Mouse (Mus musculus): Measurements from ENCODE around the gene Rcn2. TPM values are rescaled to one million over a fixed set of nuclear protein-coding genes. Genes with fewer than 3 reads are reported as not detected.

Gene Rcn2
- polyA plus RNA-seq, 2 experiments: 176 to 266 TPM

DNA sequence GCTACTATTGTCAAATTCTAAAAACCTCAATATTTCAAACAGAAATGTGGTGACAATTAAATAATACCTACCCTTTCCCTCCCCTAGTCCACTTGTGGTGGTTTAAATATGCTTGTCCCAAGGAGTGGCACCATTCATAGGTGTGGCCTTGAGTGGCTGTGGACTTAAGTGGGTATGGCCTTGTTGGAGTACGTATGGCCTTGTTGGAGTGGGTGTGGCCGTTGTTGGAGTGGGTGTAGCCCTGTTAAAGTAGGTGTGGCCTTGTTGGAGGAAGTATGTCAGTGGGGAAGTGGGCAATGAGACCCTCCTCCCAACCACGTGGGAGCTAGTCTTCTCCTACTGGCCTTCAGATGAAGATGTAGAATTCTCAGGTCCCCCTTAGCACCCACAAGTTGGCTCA, 9.4 kb upstream of the Rcn2 start:
- H3K27me3 ChIP-seq (ENCODE audit: control insufficient read depth, insufficient read depth, low read length): no peaks in the 10 kb centered on the region
- H3K36me3 ChIP-seq (ENCODE audit: control insufficient read depth, insufficient read depth, low read length): no peaks in the 10 kb centered on the region
- no peaks in the 10 kb centered on the region for H3K4me1 ChIP-seq (ENCODE audit: control insufficient read depth, insufficient read depth, low read length)
- H3K27ac ChIP-seq (replicated peaks; ENCODE audit: low read depth, low read length): no peak overlapping the region
- no peak for TF ChIP-seq POLR2A (IDR thresholded peaks at IDR 0.05; ENCODE audit: borderline replicate concordance, extremely low read depth, insufficient read depth, insufficient read length)
- WGBS: 65% methylated on average over 3 of the region's 3 CpGs
- no peak for ATAC-seq (ENCODE audit: low FRiP score, low read depth)
- no peak overlapping the region for H3K9ac ChIP-seq (ENCODE audit: low read depth, low read length, severe bottlenecking)
- H3K4me3 ChIP-seq (replicated peaks; ENCODE audit: low read length): no peak overlapping the region
- H3K4me2 ChIP-seq (replicated peaks; ENCODE audit: low read depth, low read length, severe bottlenecking): no peak overlapping the region
- DNase-seq (ENCODE audit: low spot score): no peak
- no peaks in the 10 kb centered on the region for H3K9me3 ChIP-seq (ENCODE audit: control insufficient read depth, low read length)

DNA sequence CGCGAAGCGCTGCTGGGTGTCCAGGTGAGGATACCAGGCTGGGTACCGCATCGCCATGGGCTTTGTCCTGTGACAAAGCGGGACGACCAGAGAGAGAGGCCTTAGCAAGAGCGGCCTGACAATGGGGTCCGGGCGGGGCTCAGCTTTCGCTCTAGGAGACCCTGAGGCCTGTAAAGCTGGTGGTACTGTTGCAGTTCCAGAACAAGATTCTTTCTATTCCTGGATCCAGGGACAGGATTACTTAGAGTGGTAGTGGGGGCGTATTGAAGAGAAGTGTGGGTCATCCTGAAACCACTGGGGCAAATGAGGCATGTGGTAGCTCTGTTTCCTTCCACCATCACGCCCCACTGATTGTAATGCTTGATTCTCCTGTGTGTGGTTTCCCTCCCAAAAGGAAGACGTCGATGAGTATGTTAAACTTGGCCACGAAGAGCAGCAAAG, 556 bp downstream of the Rcn2 start:
- H3K9ac ChIP-seq (ENCODE audit: low read depth, low read length, severe bottlenecking): peak overlapping the region; percentile 97
- H3K4me3 ChIP-seq (replicated peaks; ENCODE audit: low read length): peak overlapping the region; percentile 84
- no peaks in the 10 kb centered on the region for H3K9me3 ChIP-seq (ENCODE audit: control insufficient read depth, low read length)
- DNase-seq (ENCODE audit: low spot score) (peak; percentile 64), ATAC-seq (ENCODE audit: low FRiP score, low read depth) (no peak; the same call in 1 of the 2 replicates)
- H3K36me3 ChIP-seq (ENCODE audit: control insufficient read depth, insufficient read depth, low read length): peaks cover 23% of the 10 kb centered on the region
- WGBS: 0% methylated on average over 16 of the region's 16 CpGs
- no peak for TF ChIP-seq POLR2A (IDR thresholded peaks at IDR 0.05; ENCODE audit: borderline replicate concordance, extremely low read depth, insufficient read depth, insufficient read length)
- peak overlapping the region; percentile 97 for H3K27ac ChIP-seq (replicated peaks; ENCODE audit: low read depth, low read length)
- no peaks in the 10 kb centered on the region for H3K27me3 ChIP-seq (ENCODE audit: control insufficient read depth, insufficient read depth, low read length)
- H3K4me1 ChIP-seq (ENCODE audit: control insufficient read depth, insufficient read depth, low read length): peaks cover 16% of the 10 kb centered on the region
- peak overlapping the region; percentile 53 for H3K4me2 ChIP-seq (replicated peaks; ENCODE audit: low read depth, low read length, severe bottlenecking)

DNA sequence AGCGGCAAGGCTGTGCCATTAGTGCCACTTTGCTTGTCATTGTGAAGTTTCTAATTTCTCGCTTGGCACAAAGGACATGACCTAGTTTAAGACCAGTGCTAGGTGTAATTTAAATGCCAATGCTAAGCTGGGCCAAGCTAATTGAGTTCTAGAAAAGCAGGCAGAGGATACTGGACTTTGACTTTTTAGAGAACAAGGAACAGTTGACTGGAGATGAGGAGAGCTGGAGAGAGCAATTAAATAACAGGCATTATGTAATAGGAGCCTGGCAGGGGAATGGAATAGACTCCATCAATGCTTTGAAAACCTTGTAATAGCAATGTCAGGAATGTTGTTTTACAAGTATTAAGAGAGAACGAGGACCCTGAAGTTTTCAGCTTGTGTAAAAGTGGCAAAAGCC, 12.2 kb downstream of the Rcn2 start:
- Histone ChIP-seq H3K36me3 (ENCODE audit: control insufficient read depth, insufficient read depth, low read length) (peaks cover 60% of the 10 kb centered on the region), H3K4me2 (replicated peaks; ENCODE audit: low read depth, low read length, severe bottlenecking) (no peak overlapping the region), H3K27ac (replicated peaks; ENCODE audit: low read depth, low read length) (no peak overlapping the region), H3K9ac (ENCODE audit: low read depth, low read length, severe bottlenecking) (no peak overlapping the region), H3K9me3 (ENCODE audit: control insufficient read depth, low read length) (no peaks in the 10 kb centered on the region), H3K27me3 (ENCODE audit: control insufficient read depth, insufficient read depth, low read length) (no peaks in the 10 kb centered on the region), H3K4me1 (ENCODE audit: control insufficient read depth, insufficient read depth, low read length) (no peaks in the 10 kb centered on the region), H3K4me3 (replicated peaks; ENCODE audit: low read length) (no peak overlapping the region)
- no peak for TF ChIP-seq POLR2A (IDR thresholded peaks at IDR 0.05; ENCODE audit: borderline replicate concordance, extremely low read depth, insufficient read depth, insufficient read length)
- no peak for DNase-seq (ENCODE audit: low spot score)
- 78% methylated on average over 3 of the region's 3 CpGs for WGBS
- no peak for ATAC-seq (ENCODE audit: low FRiP score, low read depth)

DNA sequence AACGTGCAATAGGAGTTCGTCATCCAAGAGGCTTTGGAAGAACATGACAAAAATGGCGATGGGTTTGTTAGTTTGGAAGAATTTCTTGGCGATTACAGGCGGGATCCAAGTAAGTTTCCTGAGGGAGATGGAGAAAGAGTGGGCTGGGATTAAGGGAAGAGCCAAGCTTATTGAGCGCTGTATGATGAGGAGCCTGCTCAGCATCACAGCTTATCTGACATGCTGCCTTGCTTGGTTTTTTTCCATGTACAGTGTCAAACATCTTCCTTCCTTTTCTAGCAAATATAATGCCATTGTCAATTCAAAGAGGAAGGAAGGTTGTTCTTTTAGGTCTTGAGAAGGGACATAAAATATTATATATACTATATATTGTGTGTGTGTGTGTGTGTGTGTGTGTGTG, 14.5 kb downstream of the Rcn2 start:
- Histone ChIP-seq H3K4me1 (ENCODE audit: control insufficient read depth, insufficient read depth, low read length) (no peaks in the 10 kb centered on the region), H3K9ac (ENCODE audit: low read depth, low read length, severe bottlenecking) (no peak overlapping the region), H3K4me2 (replicated peaks; ENCODE audit: low read depth, low read length, severe bottlenecking) (no peak overlapping the region), H3K27me3 (ENCODE audit: control insufficient read depth, insufficient read depth, low read length) (no peaks in the 10 kb centered on the region), H3K36me3 (ENCODE audit: control insufficient read depth, insufficient read depth, low read length) (peaks cover 80% of the 10 kb centered on the region), H3K9me3 (ENCODE audit: control insufficient read depth, low read length) (no peaks in the 10 kb centered on the region), H3K27ac (replicated peaks; ENCODE audit: low read depth, low read length) (no peak overlapping the region), H3K4me3 (replicated peaks; ENCODE audit: low read length) (no peak overlapping the region)
- no peak for ATAC-seq (ENCODE audit: low FRiP score, low read depth)
- WGBS: 96% methylated on average over 6 of the region's 6 CpGs
- TF ChIP-seq POLR2A (IDR thresholded peaks at IDR 0.05; ENCODE audit: borderline replicate concordance, extremely low read depth, insufficient read depth, insufficient read length): no peak
- no peak for DNase-seq (ENCODE audit: low spot score)

DNA sequence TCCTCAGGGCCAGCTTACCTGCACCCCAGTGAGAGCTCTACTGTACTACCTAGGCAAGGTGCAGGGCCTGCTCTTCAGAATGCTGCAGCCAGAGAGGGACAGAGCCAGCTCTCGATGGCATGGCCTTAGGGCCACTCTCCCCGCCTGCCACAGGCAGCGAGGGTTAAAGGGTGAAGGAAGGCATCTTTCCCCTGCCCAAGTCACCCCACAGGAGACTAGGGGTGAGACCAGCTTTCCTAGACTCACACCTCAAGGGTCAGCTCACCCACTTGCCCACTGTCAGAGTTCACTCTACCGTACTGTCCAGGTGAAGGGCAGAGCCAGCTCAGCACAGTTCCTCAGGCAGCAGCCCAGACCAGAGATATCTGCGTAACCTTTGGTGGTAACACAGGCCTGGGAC, 20.7 kb downstream of the Rcn2 start:
- H3K36me3 ChIP-seq (ENCODE audit: control insufficient read depth, insufficient read depth, low read length): peaks cover 61% of the 10 kb centered on the region
- no peak overlapping the region for H3K4me3 ChIP-seq (replicated peaks; ENCODE audit: low read length)
- H3K9me3 ChIP-seq (ENCODE audit: control insufficient read depth, low read length): no peaks in the 10 kb centered on the region
- no peaks in the 10 kb centered on the region for H3K4me1 ChIP-seq (ENCODE audit: control insufficient read depth, insufficient read depth, low read length)
- H3K9ac ChIP-seq (ENCODE audit: low read depth, low read length, severe bottlenecking): no peak overlapping the region
- no peak for DNase-seq (ENCODE audit: low spot score)
- WGBS: 92% methylated on average over 5 of the region's 5 CpGs
- H3K27me3 ChIP-seq (ENCODE audit: control insufficient read depth, insufficient read depth, low read length): no peaks in the 10 kb centered on the region
- H3K27ac ChIP-seq (replicated peaks; ENCODE audit: low read depth, low read length): no peak overlapping the region
- H3K4me2 ChIP-seq (replicated peaks; ENCODE audit: low read depth, low read length, severe bottlenecking): no peak overlapping the region
- no peak for TF ChIP-seq POLR2A (IDR thresholded peaks at IDR 0.05; ENCODE audit: borderline replicate concordance, extremely low read depth, insufficient read depth, insufficient read length)
- ATAC-seq (ENCODE audit: low FRiP score, low read depth): no peak

DNA sequence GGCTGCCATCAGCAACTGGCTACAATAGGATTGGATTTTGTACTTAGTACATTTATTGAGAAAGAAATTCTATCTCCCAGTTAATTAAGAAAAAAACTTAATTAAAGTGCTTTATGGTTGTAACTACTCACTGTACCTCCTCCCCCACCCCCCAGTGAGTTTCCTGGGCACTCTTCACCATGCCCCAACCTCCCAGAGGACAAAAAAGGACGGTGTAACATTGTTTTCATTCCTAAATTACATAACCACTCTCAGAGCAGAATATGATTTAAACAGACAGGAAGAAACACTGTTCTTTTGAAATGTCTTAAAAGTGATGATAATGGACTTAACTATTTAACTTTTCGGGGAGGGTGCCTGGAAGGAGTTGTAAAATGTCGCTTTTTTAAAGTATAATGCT, 23.4 kb downstream of the Rcn2 start:
- no peaks in the 10 kb centered on the region; the same call in 1 of the 2 replicates for H3K9me3 ChIP-seq (ENCODE audit: control insufficient read depth, low read length)
- H3K27ac ChIP-seq (replicated peaks; ENCODE audit: low read depth, low read length): no peak overlapping the region
- no peaks in the 10 kb centered on the region for H3K27me3 ChIP-seq (ENCODE audit: control insufficient read depth, insufficient read depth, low read length)
- no peak for ATAC-seq (ENCODE audit: low FRiP score, low read depth)
- no peak for TF ChIP-seq POLR2A (IDR thresholded peaks at IDR 0.05; ENCODE audit: borderline replicate concordance, extremely low read depth, insufficient read depth, insufficient read length)
- no peak overlapping the region for H3K4me3 ChIP-seq (replicated peaks; ENCODE audit: low read length)
- H3K4me2 ChIP-seq (replicated peaks; ENCODE audit: low read depth, low read length, severe bottlenecking): no peak overlapping the region
- H3K9ac ChIP-seq (ENCODE audit: low read depth, low read length, severe bottlenecking): no peak overlapping the region
- no peak for DNase-seq (ENCODE audit: low spot score)
- H3K4me1 ChIP-seq (ENCODE audit: control insufficient read depth, insufficient read depth, low read length): no peaks in the 10 kb centered on the region
- H3K36me3 ChIP-seq (ENCODE audit: control insufficient read depth, insufficient read depth, low read length): peaks cover 42% of the 10 kb centered on the region
- WGBS: 62% methylated on average over 3 of the region's 3 CpGs
